Mouse (Mus musculus): ENCODE data around the gene Polr3h. TPM values are rescaled to one million over a fixed set of nuclear protein-coding genes. Genes with fewer than 3 reads are reported as not detected.

Gene Polr3h
- total RNA-seq, 2 experiments from 2014 or later: 5.8 to 7.2 TPM

GRCm38 (mm10) chr15:81949476-81950131 is 23.6 kb upstream of the Polr3h start:
- DNase-seq (ENCODE audit: low spot score): no peak

- no peak for DNase-seq (ENCODE audit: low spot score)
Measured at GRCm38 (mm10) chr15:81949076-81949475, 23.0 kb upstream of the Polr3h start.

- DNase-seq (ENCODE audit: low spot score): no peak
Measured at GRCm38 (mm10) chr15:81943176-81943749, 17.2 kb upstream of the Polr3h start.

DNA sequence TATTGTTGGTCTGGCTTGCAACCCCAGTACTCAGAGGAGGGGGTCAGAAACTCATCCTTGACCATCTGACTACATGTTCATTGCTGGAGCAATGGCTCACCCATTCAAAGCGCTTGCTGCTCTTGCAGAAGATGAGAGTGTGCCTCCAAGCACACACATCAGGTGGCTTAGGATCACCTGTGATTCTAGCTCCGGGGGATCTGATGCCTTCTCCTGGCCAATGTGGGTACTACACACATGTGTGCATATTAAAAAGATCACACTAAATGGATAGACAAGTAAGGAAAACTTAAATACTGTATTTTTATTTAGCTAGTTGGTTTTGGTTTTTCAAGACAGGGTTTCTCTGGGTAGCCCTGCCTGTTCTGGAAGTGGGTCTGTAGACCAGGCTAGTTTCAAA is 15.0 kb upstream of the Polr3h start:
- no peak for DNase-seq (ENCODE audit: low spot score)

DNA sequence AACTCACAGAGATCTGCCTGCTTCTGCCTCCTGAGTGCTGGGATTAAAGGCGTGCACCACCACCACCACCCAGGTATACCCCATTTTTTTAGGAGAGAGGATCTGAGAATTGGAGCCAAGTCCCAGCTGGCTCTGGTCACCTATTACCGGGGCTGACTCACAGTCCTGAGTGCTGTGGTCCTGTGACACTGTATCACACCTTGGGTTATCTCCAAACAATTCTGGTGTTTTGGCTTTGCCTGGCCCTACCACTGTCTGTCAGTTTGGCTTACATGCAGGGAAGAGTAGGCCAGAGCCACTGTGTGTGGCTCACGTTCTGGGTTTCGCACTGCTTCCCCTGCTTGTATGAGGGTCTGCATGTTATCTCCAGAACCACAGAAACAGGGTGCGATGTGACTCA is 14.2 kb upstream of the Polr3h start:
- no peak for DNase-seq (ENCODE audit: low spot score)

DNA sequence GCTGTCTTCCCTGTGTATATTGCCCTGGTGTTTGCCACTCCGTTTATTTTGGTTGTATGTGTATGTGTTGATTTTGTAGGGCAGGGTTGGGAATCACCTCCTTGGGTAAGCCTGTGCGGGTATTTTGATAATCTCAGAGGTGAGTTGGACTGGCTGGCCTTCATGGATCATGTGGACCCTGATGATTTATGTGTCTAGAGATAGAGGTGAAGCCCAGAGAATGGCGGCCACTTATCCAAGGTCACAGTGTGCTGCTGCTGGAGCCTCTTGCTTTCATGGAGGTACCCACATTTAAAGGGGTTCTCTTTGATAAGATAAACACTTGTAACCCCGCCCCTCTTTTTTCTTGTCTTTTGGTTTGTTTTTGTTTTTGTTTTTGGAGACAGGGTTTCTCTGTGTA is 13.7 kb upstream of the Polr3h start:
- no peak for DNase-seq (ENCODE audit: low spot score)

- DNase-seq (ENCODE audit: low spot score): no peak
Measured at GRCm38 (mm10) chr15:81939157-81939715, 13.2 kb upstream of the Polr3h start.

- DNase-seq (ENCODE audit: low spot score): no peak
Measured at GRCm38 (mm10) chr15:81938246-81938645, 12.2 kb upstream of the Polr3h start.

- DNase-seq (ENCODE audit: low spot score): no peak
Measured at GRCm38 (mm10) chr15:81937098-81937972, 11.3 kb upstream of the Polr3h start.

GRCm38 (mm10) chr15:81936679-81937078 is 10.6 kb upstream of the Polr3h start, which contains the start of gene Csdc2:
Gene Csdc2, plus strand, starts transcription at chr15:81936759.
- DNase-seq (ENCODE audit: low spot score): no peak

GRCm38 (mm10) chr15:81935869-81936637 is 10.0 kb upstream of the Polr3h start:
- DNase-seq (ENCODE audit: low spot score): no peak

DNA sequence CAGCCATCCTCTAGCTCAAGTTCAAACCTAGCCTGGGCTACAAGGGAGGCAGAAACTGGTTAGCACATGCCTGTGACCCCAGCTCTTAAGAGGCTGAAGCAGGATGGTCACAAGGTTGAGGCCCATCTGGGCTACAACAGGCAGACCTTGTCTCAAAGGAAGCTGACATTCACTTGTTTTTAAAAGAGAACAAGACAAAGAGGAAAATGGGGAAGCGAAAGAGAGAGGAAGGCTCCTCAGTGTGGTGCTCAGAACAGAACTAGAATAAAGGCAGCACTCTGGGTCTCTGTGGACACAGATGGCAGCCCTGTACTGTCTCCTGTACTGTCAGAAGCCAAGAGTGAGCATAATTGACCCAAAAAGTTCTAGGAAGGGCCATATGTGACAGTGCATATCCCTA is 7.9 kb upstream of the Polr3h start:
- DNase-seq (ENCODE audit: low spot score): no peak

GRCm38 (mm10) chr15:81932951-81933470 is 7.0 kb upstream of the Polr3h start:
- no peak for DNase-seq (ENCODE audit: low spot score)

DNA sequence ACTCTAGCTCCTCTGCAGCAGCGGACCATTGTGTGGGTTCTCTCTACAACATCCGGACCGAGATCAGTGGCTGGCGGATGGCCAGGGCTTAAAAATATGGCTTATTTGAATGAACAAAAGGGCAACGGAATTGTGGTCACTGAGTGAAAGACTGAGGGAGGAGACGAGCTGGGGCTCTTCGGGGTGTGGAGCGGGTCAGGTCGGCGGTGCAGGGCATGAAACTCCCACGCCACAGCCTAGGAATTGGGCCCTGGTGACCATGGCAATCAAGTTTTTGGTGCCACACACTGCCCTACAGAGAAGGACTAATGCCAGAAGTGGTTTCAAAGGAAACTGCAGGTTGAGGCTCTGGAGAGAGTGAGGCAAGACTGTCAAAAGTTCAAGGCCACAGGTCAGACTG is 2.2 kb upstream of the Polr3h start:
- DNase-seq (ENCODE audit: low spot score): no peak

DNA sequence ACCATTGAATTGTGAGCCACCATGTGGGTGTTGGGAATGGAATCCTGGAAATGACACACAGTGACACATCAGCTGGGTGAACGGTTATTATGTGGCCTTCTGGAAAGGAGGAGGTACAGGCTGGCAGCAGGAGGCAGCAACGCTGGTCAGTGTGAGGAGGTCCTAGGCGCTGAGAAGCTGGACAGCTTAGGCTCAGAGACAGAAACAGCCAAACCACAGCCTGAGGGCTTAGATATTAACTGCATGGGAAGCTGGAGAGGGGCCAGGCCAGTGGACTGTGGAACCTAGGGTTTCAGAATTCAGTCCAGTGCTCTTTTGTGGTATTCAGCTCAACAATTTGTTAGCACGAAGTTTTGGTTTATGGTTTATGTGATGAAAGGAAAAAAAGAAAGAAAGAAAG is 1.7 kb upstream of the Polr3h start:
- DNase-seq (ENCODE audit: low spot score): no peak

GRCm38 (mm10) chr15:81926446-81926822 is 394 bp upstream of the Polr3h start:
- no peak for DNase-seq (ENCODE audit: low spot score)

GRCm38 (mm10) chr15:81924933-81925332 is 1.1 kb downstream of the Polr3h start:
- DNase-seq (ENCODE audit: low spot score): no peak

- no peak for DNase-seq (ENCODE audit: low spot score)
Measured at GRCm38 (mm10) chr15:81921255-81921654, 4.8 kb downstream of the Polr3h start.

- DNase-seq (ENCODE audit: low spot score): no peak
Measured at GRCm38 (mm10) chr15:81920546-81921217, 5.4 kb downstream of the Polr3h start.

GRCm38 (mm10) chr15:81919062-81919461 is 7.0 kb downstream of the Polr3h start:
- DNase-seq (ENCODE audit: low spot score): no peak
